Mouse (Mus musculus): ENCODE results near the gene Anks6. TPM values are rescaled to one million over a fixed set of nuclear protein-coding genes. Genes with fewer than 3 reads are reported as not detected.
A peak's percentile ranks its signal among the peaks of the same experiment; 100 is the strongest.

Anks6 gene
- polyA plus RNA-seq, 1 experiment from 2014 or later = 3.6 TPM

GRCm38 (mm10) chr4:47050642-47051381, 6.4 kb downstream of the Anks6 start:
- no peaks in the 10 kb centered on the region for H3K27me3 ChIP-seq (ENCODE audit: control insufficient read depth, insufficient read depth, low read length)
- H3K4me2 ChIP-seq (ENCODE audit: low read depth, low read length) = no peak overlapping the region
- no peaks in the 10 kb centered on the region for H3K9me3 ChIP-seq (ENCODE audit: control insufficient read depth, low read length)
- H3K36me3 ChIP-seq (ENCODE audit: control insufficient read depth, insufficient read depth, low read length) = no peaks in the 10 kb centered on the region
- 39% methylated on average over 10 of the region's 10 CpGs for WGBS
- H3K4me1 ChIP-seq (ENCODE audit: control insufficient read depth, insufficient read depth, low read length) = peaks cover 14% of the 10 kb centered on the region; the same call in 1 of the 2 replicates
- no peak overlapping the region for H3K4me3 ChIP-seq (ENCODE audit: low read depth, low read length)
- no peak for ATAC-seq (ENCODE audit: low read depth)
- no peak overlapping the region for H3K27ac ChIP-seq (ENCODE audit: low read depth, low read length)
- no peak overlapping the region for H3K9ac ChIP-seq (replicated peaks; ENCODE audit: low read depth, low read length)

DNA sequence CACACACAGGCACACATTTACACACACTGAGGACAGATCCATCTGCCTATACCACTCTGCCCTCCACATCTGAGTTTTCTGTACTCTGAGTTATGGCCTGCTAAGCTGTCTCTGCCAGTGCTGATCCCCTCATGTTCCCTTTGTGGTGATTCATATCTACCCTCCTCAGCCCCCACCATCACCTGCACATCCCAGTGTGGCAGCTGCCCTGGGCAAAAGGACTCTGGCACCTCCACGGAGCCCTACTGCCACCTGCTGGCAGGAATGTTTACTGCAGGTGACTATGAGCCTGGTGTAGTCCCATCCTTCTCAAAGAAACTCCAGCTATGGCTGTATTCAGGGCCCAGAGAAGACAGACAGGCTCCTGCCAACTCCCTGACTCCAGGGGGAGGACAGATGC, 7.1 kb downstream of the Anks6 start:
- no peak overlapping the region for H3K4me2 ChIP-seq (ENCODE audit: low read depth, low read length)
- H3K9ac ChIP-seq (replicated peaks; ENCODE audit: low read depth, low read length) = no peak overlapping the region
- 0% methylated on average over 1 of the region's 1 CpGs for WGBS
- H3K9me3 ChIP-seq (ENCODE audit: control insufficient read depth, low read length) = no peaks in the 10 kb centered on the region
- H3K27me3 ChIP-seq (ENCODE audit: control insufficient read depth, insufficient read depth, low read length) = no peaks in the 10 kb centered on the region
- peaks cover 14% of the 10 kb centered on the region; the same call in 1 of the 2 replicates for H3K4me1 ChIP-seq (ENCODE audit: control insufficient read depth, insufficient read depth, low read length)
- no peaks in the 10 kb centered on the region for H3K36me3 ChIP-seq (ENCODE audit: control insufficient read depth, insufficient read depth, low read length)
- ATAC-seq (ENCODE audit: low read depth) = peak; percentile 68
- no peak overlapping the region for H3K4me3 ChIP-seq (ENCODE audit: low read depth, low read length)
- no peak overlapping the region for H3K27ac ChIP-seq (ENCODE audit: low read depth, low read length)

DNA sequence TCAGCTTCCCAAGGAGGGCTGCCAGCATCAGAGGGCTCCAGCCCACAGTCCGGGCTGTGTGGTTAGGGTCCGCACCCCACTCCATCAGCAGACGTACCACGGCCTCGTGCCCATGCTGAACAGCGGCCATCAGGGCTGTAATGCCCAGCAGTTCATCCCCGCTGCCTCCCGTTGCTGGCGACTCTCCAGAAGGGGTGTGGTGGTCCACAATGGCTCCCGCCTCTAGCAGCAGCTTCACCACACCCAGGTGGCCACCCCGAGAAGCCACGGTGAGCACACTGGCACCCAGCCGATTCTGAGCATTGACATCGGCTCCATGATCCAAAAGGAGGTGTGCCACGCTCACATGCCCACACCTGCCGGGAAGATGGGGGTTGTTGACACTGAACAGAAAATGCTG, 8.0 kb downstream of the Anks6 start:
- H3K27me3 ChIP-seq (ENCODE audit: control insufficient read depth, insufficient read depth, low read length) = no peaks in the 10 kb centered on the region
- ATAC-seq (ENCODE audit: low read depth) = no peak
- H3K4me1 ChIP-seq (ENCODE audit: control insufficient read depth, insufficient read depth, low read length) = peaks cover 14% of the 10 kb centered on the region; the same call in 1 of the 2 replicates
- H3K9me3 ChIP-seq (ENCODE audit: control insufficient read depth, low read length) = no peaks in the 10 kb centered on the region
- no peak overlapping the region for H3K9ac ChIP-seq (replicated peaks; ENCODE audit: low read depth, low read length)
- H3K4me3 ChIP-seq (ENCODE audit: low read depth, low read length) = no peak overlapping the region
- 85% methylated on average over 16 of the region's 16 CpGs for WGBS
- no peak overlapping the region for H3K4me2 ChIP-seq (ENCODE audit: low read depth, low read length)
- H3K36me3 ChIP-seq (ENCODE audit: control insufficient read depth, insufficient read depth, low read length) = no peaks in the 10 kb centered on the region
- H3K27ac ChIP-seq (ENCODE audit: low read depth, low read length) = no peak overlapping the region

- Histone ChIP-seq H3K27me3 (ENCODE audit: control insufficient read depth, insufficient read depth, low read length) (no peaks in the 10 kb centered on the region), H3K36me3 (ENCODE audit: control insufficient read depth, insufficient read depth, low read length) (no peaks in the 10 kb centered on the region)
- no peak for ATAC-seq (ENCODE audit: low read depth)
Observed at GRCm38 (mm10) chr4:47047765-47048164, 9.5 kb downstream of the Anks6 start.

DNA sequence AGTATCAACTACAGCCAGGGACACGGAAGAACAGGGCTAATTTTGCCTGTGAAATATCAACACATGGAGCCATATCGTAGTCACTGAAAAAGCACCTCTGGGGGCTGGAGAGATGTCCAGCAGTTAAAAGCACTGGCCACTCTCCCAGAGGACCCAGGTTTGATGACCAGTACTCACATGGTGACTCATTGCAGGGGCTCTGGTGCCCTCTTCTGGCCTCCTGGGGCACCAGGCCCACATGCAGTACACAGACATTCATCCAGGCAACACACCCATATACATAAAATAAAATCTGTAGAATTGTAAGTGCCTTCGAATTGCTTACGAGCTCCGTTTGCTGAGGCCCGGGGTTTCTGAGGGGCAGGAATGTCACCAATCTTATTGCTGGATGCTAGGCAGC, 10.3 kb downstream of the Anks6 start:
- WGBS = 88% methylated on average over 6 of the region's 6 CpGs
- H3K27ac ChIP-seq (ENCODE audit: low read depth, low read length) = no peak overlapping the region

More at GRCm38 (mm10) chr4:47047765-47048164, 9.5 kb downstream of the Anks6 start:
- no peak overlapping the region for H3K4me2 ChIP-seq (ENCODE audit: low read depth, low read length)
- no peak overlapping the region for H3K9ac ChIP-seq (replicated peaks; ENCODE audit: low read depth, low read length)
- H3K4me1 ChIP-seq (ENCODE audit: control insufficient read depth, insufficient read depth, low read length) = peaks cover 14% of the 10 kb centered on the region; the same call in 1 of the 2 replicates
- no peaks in the 10 kb centered on the region for H3K9me3 ChIP-seq (ENCODE audit: control insufficient read depth, low read length)
- no peak overlapping the region for H3K27ac ChIP-seq (ENCODE audit: low read depth, low read length)
- H3K4me3 ChIP-seq (ENCODE audit: low read depth, low read length) = no peak overlapping the region
- WGBS = 75% methylated on average over 4 of the region's 4 CpGs

GRCm38 (mm10) chr4:47043866-47044265, 13.4 kb downstream of the Anks6 start:
- no peaks in the 10 kb centered on the region for H3K27me3 ChIP-seq (ENCODE audit: control insufficient read depth, insufficient read depth, low read length)
- no peak overlapping the region for H3K4me2 ChIP-seq (ENCODE audit: low read depth, low read length)
- no peaks in the 10 kb centered on the region for H3K4me1 ChIP-seq (ENCODE audit: control insufficient read depth, insufficient read depth, low read length)
- no peaks in the 10 kb centered on the region for H3K9me3 ChIP-seq (ENCODE audit: control insufficient read depth, low read length)
- H3K27ac ChIP-seq (ENCODE audit: low read depth, low read length) = no peak overlapping the region
- 86% methylated on average over 9 of the region's 9 CpGs for WGBS
- no peak overlapping the region for H3K9ac ChIP-seq (replicated peaks; ENCODE audit: low read depth, low read length)
- H3K4me3 ChIP-seq (ENCODE audit: low read depth, low read length) = no peak overlapping the region
- ATAC-seq (ENCODE audit: low read depth) = no peak
- no peaks in the 10 kb centered on the region for H3K36me3 ChIP-seq (ENCODE audit: control insufficient read depth, insufficient read depth, low read length)

More for the DNA sequence above, 10.3 kb downstream of the Anks6 start:
- Histone ChIP-seq H3K9me3 (ENCODE audit: control insufficient read depth, low read length) (no peaks in the 10 kb centered on the region), H3K4me3 (ENCODE audit: low read depth, low read length) (no peak overlapping the region), H3K4me2 (ENCODE audit: low read depth, low read length) (no peak overlapping the region), H3K4me1 (ENCODE audit: control insufficient read depth, insufficient read depth, low read length) (peaks cover 14% of the 10 kb centered on the region; the same call in 1 of the 2 replicates), H3K9ac (replicated peaks; ENCODE audit: low read depth, low read length) (no peak overlapping the region), H3K36me3 (ENCODE audit: control insufficient read depth, insufficient read depth, low read length) (no peaks in the 10 kb centered on the region), H3K27me3 (ENCODE audit: control insufficient read depth, insufficient read depth, low read length) (no peaks in the 10 kb centered on the region)
- no peak for ATAC-seq (ENCODE audit: low read depth)

GRCm38 (mm10) chr4:47039586-47039985, 17.6 kb downstream of the Anks6 start:
- Histone ChIP-seq H3K9me3 (ENCODE audit: control insufficient read depth, low read length) (no peaks in the 10 kb centered on the region), H3K4me2 (ENCODE audit: low read depth, low read length) (no peak overlapping the region), H3K4me3 (ENCODE audit: low read depth, low read length) (no peak overlapping the region), H3K9ac (replicated peaks; ENCODE audit: low read depth, low read length) (no peak overlapping the region), H3K27ac (ENCODE audit: low read depth, low read length) (no peak overlapping the region), H3K4me1 (ENCODE audit: control insufficient read depth, insufficient read depth, low read length) (0 out of 2 replicates have a peak, but pooled peaks cover 5% of the 10 kb centered on the region), H3K36me3 (ENCODE audit: control insufficient read depth, insufficient read depth, low read length) (no peaks in the 10 kb centered on the region), H3K27me3 (ENCODE audit: control insufficient read depth, insufficient read depth, low read length) (no peaks in the 10 kb centered on the region)
- ATAC-seq (ENCODE audit: low read depth) = no peak
- WGBS = 97% methylated on average over 10 of the region's 10 CpGs

DNA sequence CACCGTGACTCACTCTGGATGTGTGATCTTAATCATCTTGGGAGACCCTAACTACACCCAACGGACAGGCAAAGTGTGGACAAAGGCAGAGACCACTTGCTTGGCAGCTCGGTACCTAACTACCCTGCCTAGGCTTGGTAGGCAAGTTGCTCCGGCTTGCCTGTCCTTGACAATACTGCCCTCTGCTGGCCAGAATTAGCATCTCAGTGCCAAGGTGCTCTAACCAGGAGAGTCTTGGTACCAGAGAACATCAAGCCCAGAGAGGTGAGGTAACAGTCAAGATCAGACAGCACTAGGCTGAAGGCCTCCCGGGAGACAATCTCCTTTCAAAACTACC, 19.9 kb downstream of the Anks6 start:
- Histone ChIP-seq H3K27me3 (ENCODE audit: control insufficient read depth, insufficient read depth, low read length) (no peaks in the 10 kb centered on the region), H3K9me3 (ENCODE audit: control insufficient read depth, low read length) (no peaks in the 10 kb centered on the region), H3K36me3 (ENCODE audit: control insufficient read depth, insufficient read depth, low read length) (no peaks in the 10 kb centered on the region), H3K27ac (ENCODE audit: low read depth, low read length) (no peak overlapping the region), H3K9ac (replicated peaks; ENCODE audit: low read depth, low read length) (no peak overlapping the region), H3K4me2 (ENCODE audit: low read depth, low read length) (no peak overlapping the region), H3K4me3 (ENCODE audit: low read depth, low read length) (no peak overlapping the region), H3K4me1 (ENCODE audit: control insufficient read depth, insufficient read depth, low read length) (0 out of 2 replicates have a peak, but pooled peaks cover 5% of the 10 kb centered on the region)
- ATAC-seq (ENCODE audit: low read depth) = peak; percentile 70
- 17% methylated on average over 5 of the region's 5 CpGs for WGBS

DNA sequence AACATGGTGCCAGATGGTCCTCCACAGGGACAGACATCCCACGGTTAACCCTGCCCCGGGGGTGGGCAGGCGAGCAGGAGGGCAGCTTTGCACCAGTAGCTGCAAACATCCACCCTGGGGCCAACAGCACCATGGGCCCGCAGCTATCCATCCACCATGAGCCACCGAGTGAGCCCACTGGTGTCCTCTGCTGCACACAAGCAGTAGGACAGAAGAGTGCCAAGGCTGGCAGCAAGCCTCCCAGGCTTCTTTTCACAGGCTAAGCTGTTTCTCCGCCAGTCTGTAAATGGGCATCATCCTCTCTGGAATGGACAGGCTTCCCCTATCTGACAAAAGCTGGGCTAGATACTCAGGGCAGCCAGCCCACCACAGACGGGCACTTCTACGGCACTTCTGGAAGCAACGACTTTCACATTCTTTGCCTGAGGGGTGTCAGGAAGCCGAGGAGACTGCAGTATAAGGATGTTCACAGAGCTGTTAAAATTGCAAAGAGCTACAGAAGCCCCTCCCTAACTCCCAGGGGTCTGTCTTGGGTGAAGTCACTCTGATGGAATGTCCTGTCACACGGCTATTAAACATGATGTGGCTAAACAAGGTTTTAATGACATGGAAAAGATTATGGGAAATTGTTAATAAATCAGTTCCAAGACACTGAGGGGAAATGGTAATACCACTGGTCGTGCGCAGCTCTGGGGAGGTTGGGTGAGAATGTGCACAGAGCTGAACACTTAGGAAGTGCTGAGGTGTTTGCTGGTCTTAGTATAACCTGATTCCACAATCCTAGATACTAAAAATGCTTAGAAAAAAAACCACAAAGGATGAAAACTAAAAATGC, 20.5 kb downstream of the Anks6 start:
- Histone ChIP-seq H3K9me3 (ENCODE audit: control insufficient read depth, low read length) (no peaks in the 10 kb centered on the region), H3K27me3 (ENCODE audit: control insufficient read depth, insufficient read depth, low read length) (no peaks in the 10 kb centered on the region), H3K9ac (replicated peaks; ENCODE audit: low read depth, low read length) (0 out of 2 replicates have a peak overlapping the region, but pooled peaks have one; percentile 11), H3K36me3 (ENCODE audit: control insufficient read depth, insufficient read depth, low read length) (no peaks in the 10 kb centered on the region), H3K4me3 (ENCODE audit: low read depth, low read length) (no peak overlapping the region), H3K4me2 (ENCODE audit: low read depth, low read length) (no peak overlapping the region), H3K4me1 (ENCODE audit: control insufficient read depth, insufficient read depth, low read length) (0 out of 2 replicates have a peak, but pooled peaks cover 5% of the 10 kb centered on the region), H3K27ac (ENCODE audit: low read depth, low read length) (no peak overlapping the region)
- peak; percentile 38; the same call in 1 of the 2 replicates for ATAC-seq (ENCODE audit: low read depth)
- WGBS = 39% methylated on average over 13 of the region's 13 CpGs
